Mouse (Mus musculus) c-Kit-positive CD71-positive TER-119-positive erythroid progenitor cells, embryonic 14.5 days (primary cell): ENCODE results near the gene Fhl3.
A peak's percentile ranks its signal among the peaks of the same experiment; 100 is the strongest.

Experiments
- DNase-seq: peaks from one replicate; pipeline ENCODE4 v3.0.0-alpha.2; 2013; ENCODE audit warnings: low spot score

Fhl3 gene

GRCm38 (mm10) chr4:124700248-124700971, at the start of gene Fhl3:
Gene Fhl3, plus strand, starts transcription at chr4:124700701.
- no peak for DNase-seq

GRCm38 (mm10) chr4:124652886-124653285, 47.6 kb upstream of the Fhl3 start:
- DNase-seq: no peak

GRCm38 (mm10) chr4:124656518-124656853, 44.0 kb upstream of the Fhl3 start, which contains the start of gene Pou3f1:
Gene Pou3f1, plus strand, starts transcription at chr4:124656807.
- DNase-seq: no peak

- no peak for DNase-seq
These were observed 43.4 kb upstream of the Fhl3 start for GRCm38 (mm10) chr4:124656854-124657650.

- no peak for DNase-seq
These were observed 42.7 kb upstream of the Fhl3 start for GRCm38 (mm10) chr4:124657781-124658180.

- no peak for DNase-seq
These were observed 42.1 kb upstream of the Fhl3 start for GRCm38 (mm10) chr4:124658412-124658851.

- DNase-seq: no peak
These were observed 41.0 kb upstream of the Fhl3 start for GRCm38 (mm10) chr4:124659251-124660217.

GRCm38 (mm10) chr4:124660603-124661002, 39.9 kb upstream of the Fhl3 start:
- DNase-seq: no peak

GRCm38 (mm10) chr4:124663034-124663433, 37.5 kb upstream of the Fhl3 start:
- no peak for DNase-seq

- DNase-seq: no peak
These were observed 36.3 kb upstream of the Fhl3 start for GRCm38 (mm10) chr4:124664185-124664584.

GRCm38 (mm10) chr4:124664604-124665003, 35.9 kb upstream of the Fhl3 start:
- no peak for DNase-seq

GRCm38 (mm10) chr4:124667476-124668033, 32.9 kb upstream of the Fhl3 start:
- DNase-seq: no peak

- no peak for DNase-seq
These were observed 32.4 kb upstream of the Fhl3 start for GRCm38 (mm10) chr4:124668078-124668477.

GRCm38 (mm10) chr4:124670232-124670631, 30.3 kb upstream of the Fhl3 start:
- no peak for DNase-seq

GRCm38 (mm10) chr4:124671583-124671982, 28.9 kb upstream of the Fhl3 start:
- no peak for DNase-seq

- no peak for DNase-seq
These were observed 27.9 kb upstream of the Fhl3 start for GRCm38 (mm10) chr4:124672347-124673320.

- no peak for DNase-seq
These were observed 26.0 kb upstream of the Fhl3 start for GRCm38 (mm10) chr4:124674334-124675032.

- DNase-seq: peak; percentile 61
These were observed 25.5 kb upstream of the Fhl3 start for GRCm38 (mm10) chr4:124675037-124675436.

GRCm38 (mm10) chr4:124675958-124676357, 24.5 kb upstream of the Fhl3 start:
- DNase-seq: no peak

GRCm38 (mm10) chr4:124682270-124682669, 18.2 kb upstream of the Fhl3 start:
- no peak for DNase-seq
